Comparison of ENCODE assay signal across 8 mouse cellular contexts in the genomic region with DNA sequence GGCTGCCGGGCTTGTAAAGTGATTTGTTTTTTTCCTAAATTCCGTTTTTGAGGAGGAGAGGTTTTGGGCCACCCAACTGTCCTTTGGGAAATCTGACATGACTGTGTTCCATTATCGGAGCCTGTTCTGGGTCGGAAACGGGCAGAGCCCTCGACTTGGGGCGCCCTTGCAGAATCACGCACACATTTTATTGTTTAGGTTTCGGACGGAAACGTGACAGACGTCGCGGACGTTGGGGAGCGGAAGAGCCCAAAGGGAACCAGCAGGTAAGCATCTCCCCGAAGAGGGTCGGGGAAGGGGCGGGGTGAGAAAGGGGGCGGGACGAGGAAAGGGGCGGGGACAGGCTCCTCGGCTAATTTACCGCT. TPM values are rescaled to one million over a fixed set of nuclear protein-coding genes. Genes with fewer than 3 reads are reported as not detected.
DNase-seq lines count a peak whose midpoint lies in the region; ATAC-seq and TF ChIP-seq lines count a peak whose summit lies in the region.

No protein-coding gene starts in this region.

- peak overlapping the region; percentile 84 for H3K4me2 ChIP-seq in liver, embryonic 12.5 days

- WGBS in liver, embryonic 12.5 days (ENCODE audit: insufficient replicate concordance), result 1% methylated on average over 24 of the region's 24 CpGs

- peak overlapping the region; percentile 99 for H3K27ac ChIP-seq in gastrocnemius, adult 2 months
- peak overlapping the region; percentile 99 for H3K27ac ChIP-seq in testis, adult 2 months (ENCODE audit: control insufficient read depth, insufficient read depth, low read depth, low read length)
- H3K27ac ChIP-seq in liver, embryonic 12.5 days, result peak overlapping the region; percentile 94

- peak overlapping the region; percentile 98 for H3K4me3 ChIP-seq in gastrocnemius, adult 2 months
- H3K4me3 ChIP-seq in testis, adult 2 months (ENCODE audit: control insufficient read depth, low read depth, low read length), result peak overlapping the region; percentile 94
- H3K4me3 ChIP-seq in liver, embryonic 12.5 days, result peak overlapping the region; percentile 85

- no peaks in the 10 kb centered on the region for H3K9me3 ChIP-seq in liver, embryonic 12.5 days (replicated peaks)

- TF ChIP-seq CTCF in gastrocnemius, adult 2 months (IDR thresholded peaks at IDR 0.05), result no peak
- 0 out of 2 replicates have a peak, but pooled peaks have one; percentile 6 for TF ChIP-seq CTCF in testis, adult 2 months (IDR thresholded peaks at IDR 0.05; ENCODE audit: control insufficient read depth, insufficient read depth, insufficient replicate concordance, low read depth, low read length)

- no peaks in the 10 kb centered on the region; the same call in none of the 2 replicates for H3K4me1 ChIP-seq in testis, adult 2 months (ENCODE audit: control insufficient read depth, insufficient read depth, low read length)
- H3K4me1 ChIP-seq in liver, embryonic 12.5 days, result peaks cover 21% of the 10 kb centered on the region

- H3K27me3 ChIP-seq in testis, adult 2 months (ENCODE audit: control insufficient read depth, insufficient read depth, low read length), result no peaks in the 10 kb centered on the region
- no peaks in the 10 kb centered on the region for H3K27me3 ChIP-seq in liver, embryonic 12.5 days (replicated peaks)

- peak; percentile 90; the same call in 1 of the 2 replicates for TF ChIP-seq POLR2A in testis, adult 2 months (IDR thresholded peaks at IDR 0.05; ENCODE audit: control insufficient read depth, low read depth, low read length)

- intact Hi-C loops in gastrocnemius, adult 2 months (cut with DNase I), result no loop called here
- intact Hi-C loops in gastrocnemius, postnatal 36 days (cut with DNase I), result no loop called here

- DNase-seq in gastrocnemius, adult 2 months, result no peak
- no peak for DNase-seq in gastrocnemius, postnatal 4 days (ENCODE audit: low spot score in 2 of 2)
- no peak for DNase-seq in testis, postnatal 14 days (ENCODE audit: low spot score)
- no peak for DNase-seq in urinary bladder, adult 18-20 months (ENCODE audit: low spot score in 2 of 2)
- no peak for DNase-seq in gastrocnemius, postnatal 36 days
- DNase-seq in left cerebral cortex, adult 11 months (ENCODE audit: low spot score), result no peak

- H3K36me3 ChIP-seq in testis, adult 2 months (ENCODE audit: control insufficient read depth, insufficient read depth, low read length), result peaks cover 6% of the 10 kb centered on the region
- peaks cover 30% of the 10 kb centered on the region for H3K36me3 ChIP-seq in liver, embryonic 12.5 days

- no peak for ATAC-seq in liver, embryonic 12.5 days

- H3K9ac ChIP-seq in liver, embryonic 12.5 days, result peak overlapping the region; percentile 68

RNA-seq across cellular contexts. Expression of a gene that starts 0.6 kb away (rescaled TPM):
- 10 to 100 TPM; 25.0 to 32.9 TPM for total RNA-seq in gastrocnemius, adult 2 months (2021)
- total RNA-seq in gastrocnemius, postnatal 4 days (2021), result 10 to 100 TPM; 32.7 to 35.2 TPM
- 147 and 158 TPM in 2 replicates for polyA plus RNA-seq in testis, adult 2 months (2012; rRNA removed)
- 5.7 and 7.8 TPM in 2 replicates for polyA plus RNA-seq in liver, embryonic 12.5 days (2016; fragmentation: Nextera tagmentation; extraction: Ambion mirVana)
- total RNA-seq in gastrocnemius, postnatal 36 days (2021), result 10 to 100 TPM; 26.9 to 31.1 TPM
